Mouse (Mus musculus) heart, adult 2 months (tissue): ENCODE measurements around the gene Hypk.

ENCODE experiments used
- CTCF ChIP-seq: fragments of 200-600 bp; IDR thresholded peaks from 2 replicates; pipeline ENCODE4 v1.8.1; 2022; ENCODE audit warnings: antibody characterized with exemption, mild to moderate bottlenecking, moderate library complexity
- POLR2A ChIP-seq: fragments of 200-500 bp; IDR thresholded peaks from 2 replicates; pipeline ENCODE4 v1.6.1; 2011; ENCODE audit warnings: mild to moderate bottlenecking, low read depth, low read length, control low read depth; ENCODE audit not compliant: insufficient read depth

DNA sequence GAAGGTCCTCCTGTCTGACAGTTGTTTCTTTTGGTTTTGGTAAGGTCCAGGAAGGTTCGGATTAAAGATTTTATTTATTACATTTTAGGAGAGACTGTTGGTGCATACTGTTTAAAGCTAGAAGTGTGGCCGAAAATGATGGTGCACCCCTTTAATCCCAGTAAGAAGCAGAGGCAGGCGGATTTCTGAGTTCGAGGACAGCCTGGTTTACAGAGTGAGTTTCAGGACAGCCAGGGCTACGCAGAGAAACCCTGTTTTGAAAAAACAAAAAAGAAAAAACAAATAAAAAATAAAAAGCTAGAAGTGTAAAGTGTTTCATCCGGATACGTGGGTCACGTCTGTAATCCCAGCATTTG is 21.1 kb downstream of the Hypk start:
- TF ChIP-seq CTCF, result no peak
- TF ChIP-seq POLR2A, result no peak
